Mouse (Mus musculus) MEL (cell line): ENCODE measurements at regions not wholly inside any gene's neighbourhood (a gene's known extent, or its start where the extent isn't known, plus 50 kb on each side); places are given as distances from the start of the nearest gene placed in this dataset.

ENCODE experiments used
- DNase-seq: peaks from one replicate; pipeline ENCODE4 v3.0.0; 2011; ENCODE audit warnings: low read depth, low spot score
- H3K27ac ChIP-seq: 2 replicates; pipeline ENCODE4 v1.5.1; 2012; ENCODE audit warnings: low read depth, mild to moderate bottlenecking, control low read depth, low read length, moderate library complexity; ENCODE audit not compliant: control insufficient read depth
- H3K27me3 ChIP-seq, 2 experiments: fragments of 150-350 bp in 1 of 2; sonication (generic) in 1 of 2; 2 replicates each; pipeline ENCODE4 v1.6.1; 2012; ENCODE audit warnings: low read length in 2 of 2, mild to moderate bottlenecking in 2 of 2, improper control_type of control experiment in 1 of 2, moderate library complexity in 1 of 2; ENCODE audit not compliant: insufficient read depth in 2 of 2, control insufficient read depth in 1 of 2
- H3K36me3 ChIP-seq, 2 experiments: 2 replicates each; pipeline ENCODE4 v1.6.1; 2012 to 2014; ENCODE audit warnings: low read length in 2 of 2, improper control_type of control experiment in 1 of 2, inconsistent platforms in 1 of 2, mild to moderate bottlenecking in 1 of 2; ENCODE audit not compliant: insufficient read depth in 2 of 2, control insufficient read depth in 1 of 2
- H3K4me1 ChIP-seq, 2 experiments: fragments of 150-350 bp in 1 of 2; sonication (generic) in 1 of 2; 2 replicates each; pipeline ENCODE4 v1.6.1; 2012; ENCODE audit warnings: low read length in 2 of 2, improper control_type of control experiment in 1 of 2, mild to moderate bottlenecking in 1 of 2; ENCODE audit not compliant: insufficient read depth in 2 of 2, control insufficient read depth in 1 of 2
- H3K4me3 ChIP-seq, 2 experiments: fragments of 150-350 bp in 1 of 2; sonication (generic) in 1 of 2; 2 replicates each; pipeline ENCODE4 v1.5.1; 2012; ENCODE audit warnings: low read depth in 2 of 2, low read length in 2 of 2, mild to moderate bottlenecking in 2 of 2, moderate library complexity in 2 of 2, control low read depth in 1 of 2, improper control_type of control experiment in 1 of 2; ENCODE audit not compliant: control insufficient read depth in 1 of 2, insufficient read depth in 1 of 2
- H3K79me2 ChIP-seq: 2 replicates; pipeline ENCODE4 v1.6.1; 2012; ENCODE audit warnings: mild to moderate bottlenecking, low read length, moderate library complexity; ENCODE audit not compliant: control insufficient read depth, poor library complexity, insufficient read depth
- H3K9ac ChIP-seq: 2 replicates; pipeline ENCODE4 v1.6.1; 2012; ENCODE audit warnings: low read depth, mild to moderate bottlenecking, control low read depth, low read length, moderate library complexity; ENCODE audit not compliant: control insufficient read depth, poor library complexity, severe bottlenecking
- H3K9me3 ChIP-seq: fragments of 150-350 bp; sonication (generic); replicated peaks from 2 replicates; pipeline ENCODE4 v1.6.1; 2012; ENCODE audit warnings: mild to moderate bottlenecking, low read length, improper control_type of control experiment, moderate library complexity; ENCODE audit not compliant: insufficient read depth
- BHLHE40 ChIP-seq: IDR thresholded peaks from 2 replicates; pipeline ENCODE4 v1.6.1; 2012; ENCODE audit warnings: low read depth, mild to moderate bottlenecking, inconsistent platforms, low read length, improper control_type of control experiment, borderline replicate concordance
- CHD1 ChIP-seq: IDR thresholded peaks from 2 replicates; pipeline ENCODE4 v1.6.1; 2012; ENCODE audit warnings: low read depth, mild to moderate bottlenecking, inconsistent platforms, low read length, improper control_type of control experiment
- CHD2 ChIP-seq: IDR thresholded peaks from 2 replicates; pipeline ENCODE4 v1.6.1; 2011; ENCODE audit warnings: low read length, improper control_type of control experiment
- ELF1 ChIP-seq: IDR thresholded peaks from 2 replicates; pipeline ENCODE4 v1.6.1; 2014; ENCODE audit warnings: low read depth, mild to moderate bottlenecking, inconsistent platforms, low read length, improper control_type of control experiment, moderate library complexity
- EP300 ChIP-seq, 2 experiments: IDR thresholded peaks; 2 replicates each; pipeline ENCODE4 v1.6.1; 2011; ENCODE audit warnings: improper control_type of control experiment in 2 of 2, low read length in 2 of 2, low read depth in 1 of 2, mild to moderate bottlenecking in 1 of 2
- ETS1 ChIP-seq: IDR thresholded peaks from 2 replicates; pipeline ENCODE4 v1.6.1; 2012; ENCODE audit warnings: low read depth, mild to moderate bottlenecking, inconsistent platforms, low read length, improper control_type of control experiment, moderate library complexity
- GABPA ChIP-seq: IDR thresholded peaks from 2 replicates; pipeline ENCODE4 v1.6.1; 2012; ENCODE audit warnings: low read depth, mild to moderate bottlenecking, inconsistent platforms, low read length, improper control_type of control experiment, moderate library complexity
- GATA1 ChIP-seq: IDR thresholded peaks from 2 replicates; pipeline ENCODE4 v1.6.1; 2011; ENCODE audit warnings: low read depth, low read length, improper control_type of control experiment
- JUND ChIP-seq: IDR thresholded peaks from 2 replicates; pipeline ENCODE4 v1.6.1; 2011; ENCODE audit warnings: low read depth, mild to moderate bottlenecking, improper control_type of control experiment, low read length
- KAT2A ChIP-seq: conservative IDR thresholded peaks from 2 replicates; pipeline ENCODE4 v1.6.1; 2012; ENCODE audit warnings: low read depth, low read length, improper control_type of control experiment, inconsistent platforms
- MAX ChIP-seq: IDR thresholded peaks from 2 replicates; pipeline ENCODE4 v1.6.1; 2011; ENCODE audit warnings: low read length, improper control_type of control experiment
- MAZ ChIP-seq: IDR thresholded peaks from 2 replicates; pipeline ENCODE4 v1.6.1; 2012; ENCODE audit warnings: low read depth, mild to moderate bottlenecking, inconsistent platforms, low read length, improper control_type of control experiment
- MEF2A ChIP-seq: IDR thresholded peaks from 2 replicates; pipeline ENCODE4 v1.6.1; 2014; ENCODE audit warnings: low read depth, mild to moderate bottlenecking, inconsistent platforms, low read length, improper control_type of control experiment; ENCODE audit not compliant: poor library complexity, insufficient replicate concordance, severe bottlenecking; ENCODE audit errors: extremely low read depth
- NRF1 ChIP-seq: IDR thresholded peaks from 2 replicates; pipeline ENCODE4 v1.6.1; 2014; ENCODE audit warnings: low read depth, mild to moderate bottlenecking, inconsistent platforms, low read length, improper control_type of control experiment, moderate library complexity; ENCODE audit not compliant: poor library complexity, insufficient read depth, severe bottlenecking
- POLR2A ChIP-seq, 2 experiments: IDR thresholded peaks; 2 replicates each; pipeline ENCODE4 v1.6.1; 2011 to 2012; ENCODE audit warnings: low read length in 2 of 2, mild to moderate bottlenecking in 2 of 2, control low read depth in 1 of 2, improper control_type of control experiment in 1 of 2, low read depth in 1 of 2, moderate library complexity in 1 of 2; ENCODE audit not compliant: control insufficient read depth in 1 of 2, insufficient read depth in 1 of 2, poor library complexity in 1 of 2
- POLR2AphosphoS2 ChIP-seq: IDR thresholded peaks from 2 replicates; pipeline ENCODE4 v1.6.1; 2011; ENCODE audit warnings: low read length, improper control_type of control experiment
- POLR2AphosphoS5 ChIP-seq: IDR thresholded peaks from 2 replicates; pipeline ENCODE4 v1.6.1; 2012; ENCODE audit warnings: low read depth, borderline replicate concordance, mild to moderate bottlenecking, inconsistent platforms, low read length, moderate library complexity, mixed read lengths
- RAD21 ChIP-seq: IDR thresholded peaks from 2 replicates; pipeline ENCODE4 v1.6.1; 2011; ENCODE audit warnings: mild to moderate bottlenecking, low read depth, low read length, improper control_type of control experiment
- RCOR1 ChIP-seq: IDR thresholded peaks from 2 replicates; pipeline ENCODE4 v1.6.1; 2012; ENCODE audit warnings: low read depth, mild to moderate bottlenecking, inconsistent platforms, low read length, improper control_type of control experiment
- SIN3A ChIP-seq: IDR thresholded peaks from 2 replicates; pipeline ENCODE4 v1.6.1; 2012; ENCODE audit warnings: low read length, improper control_type of control experiment, inconsistent platforms
- SMC3 ChIP-seq: IDR thresholded peaks from 2 replicates; pipeline ENCODE4 v1.6.1; 2011; ENCODE audit warnings: low read depth, low read length, improper control_type of control experiment
- TAL1 ChIP-seq: IDR thresholded peaks from 2 replicates; pipeline ENCODE4 v1.6.1; 2012; ENCODE audit warnings: mild to moderate bottlenecking, inconsistent platforms, low read length, moderate library complexity, mixed read lengths
- USF2 ChIP-seq, 2 experiments: IDR thresholded peaks; 2 replicates each; pipeline ENCODE4 v1.6.1; 2011 to 2012; ENCODE audit warnings: improper control_type of control experiment in 2 of 2, low read length in 2 of 2, borderline replicate concordance in 1 of 2, inconsistent platforms in 1 of 2, low read depth in 1 of 2, mild to moderate bottlenecking in 1 of 2; ENCODE audit not compliant: insufficient read depth in 1 of 2
- ZKSCAN1 ChIP-seq: IDR thresholded peaks from 2 replicates; pipeline ENCODE4 v1.6.1; 2012; ENCODE audit warnings: low read depth, mild to moderate bottlenecking, inconsistent platforms, low read length, improper control_type of control experiment, moderate library complexity
- ZMIZ1 ChIP-seq: IDR thresholded peaks from 2 replicates; pipeline ENCODE4 v1.6.1; 2012; ENCODE audit warnings: low read depth, mild to moderate bottlenecking, inconsistent platforms, low read length, improper control_type of control experiment, moderate library complexity
- ZNF384 ChIP-seq: IDR thresholded peaks from 2 replicates; pipeline ENCODE4 v1.6.1; 2012; ENCODE audit warnings: low read depth, mild to moderate bottlenecking, inconsistent platforms, low read length, improper control_type of control experiment

DNA sequence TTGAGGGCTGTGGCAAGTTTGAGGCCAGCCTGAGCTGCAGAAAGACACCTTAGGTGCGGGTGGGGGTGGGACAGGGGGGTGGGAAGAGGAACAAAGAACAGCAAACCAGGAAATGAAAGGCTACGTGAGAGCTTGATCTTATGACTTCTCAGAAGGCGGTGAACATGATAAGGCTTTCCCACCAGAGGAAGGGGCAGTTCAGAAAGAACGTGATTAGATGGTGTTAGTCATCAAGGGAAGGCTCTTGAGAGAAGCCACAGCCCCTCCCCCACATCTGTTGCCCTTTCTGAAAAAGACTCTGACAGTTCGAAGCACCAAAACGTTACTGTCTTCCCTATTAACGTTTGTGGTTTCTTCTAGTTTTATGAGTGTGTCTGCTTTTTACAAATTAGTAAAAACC is 877.0 kb upstream of the Car8 start:
- peak; percentile 69 for DNase-seq
- Histone ChIP-seq H3K4me3 (no peak overlapping the region), H3K4me1 (peaks cover 0 to 4% of the 10 kb centered on the region in 2 experiments; a peak in 1 of 4 replicates), H3K9ac (no peak overlapping the region), H3K36me3 (0 out of 4 replicates have a peak, but pooled peaks cover 0 to 3% of the 10 kb centered on the region in 2 experiments), H3K27me3 (no peaks in the 10 kb centered on the region), H3K9me3 (no peaks in the 10 kb centered on the region), H3K27ac (no peak overlapping the region), H3K79me2 (no peaks in the 10 kb centered on the region)
- TF ChIP-seq GATA1 (0 out of 2 replicates have a peak, but pooled peaks have one; percentile 23), JUND (no peak), EP300 (IDR thresholded peaks at IDR 0.05; ENCODE audit: low read depth in 1 of 2, low read length in 2 of 2) (peak in 1 of 2 experiments; percentile 37; a peak in 2 of 4 replicates), SIN3A (no peak), CHD2 (no peak), ETS1 (peak; percentile 41; the same call in 1 of the 2 replicates), ZKSCAN1 (no peak), USF2 (IDR thresholded peaks at IDR 0.05; ENCODE audit: borderline replicate concordance in 1 of 2, insufficient read depth in 1 of 2, low read depth in 1 of 2, low read length in 2 of 2) (no peak), SMC3 (no peak), POLR2AphosphoS5 (no peak), RCOR1 (no peak), BHLHE40 (peak; percentile 51; the same call in 1 of the 2 replicates), ELF1 (no peak), ZMIZ1 (no peak)

DNA sequence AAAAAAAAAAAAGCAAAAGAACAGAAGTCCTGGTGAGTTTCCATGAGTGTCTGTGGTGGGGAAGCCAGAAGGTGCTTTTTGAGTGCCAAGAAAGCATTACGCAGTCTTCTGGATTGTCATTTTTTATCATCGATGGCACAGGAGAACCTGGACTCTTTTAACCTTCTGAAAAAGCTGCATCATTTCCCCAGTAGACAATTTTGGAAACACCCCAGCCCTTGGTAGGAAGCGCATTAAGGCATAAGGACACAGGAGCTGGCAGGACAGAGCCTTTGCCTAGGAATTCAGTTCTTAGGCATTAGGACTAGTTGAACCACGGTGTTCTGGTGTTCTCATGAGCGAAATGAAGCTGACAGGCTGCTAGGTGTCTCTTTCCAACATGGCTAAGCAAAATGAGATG is 875.1 kb upstream of the Car8 start:
- H3K36me3 ChIP-seq: 0 out of 4 replicates have a peak, but pooled peaks cover 0 to 3% of the 10 kb centered on the region in 2 experiments
- no peak overlapping the region for H3K9ac ChIP-seq
- H3K27ac ChIP-seq: no peak overlapping the region
- H3K4me1 ChIP-seq: peaks cover 0 to 4% of the 10 kb centered on the region in 2 experiments; a peak in 1 of 4 replicates
- TF ChIP-seq CHD2: no peak
- no peak for TF ChIP-seq POLR2AphosphoS5
- TF ChIP-seq SIN3A: no peak
- no peak for TF ChIP-seq KAT2A
- TF ChIP-seq GABPA: no peak
- TF ChIP-seq TAL1: no peak
- no peak for TF ChIP-seq ZNF384
- TF ChIP-seq CHD1: no peak
- TF ChIP-seq USF2 (IDR thresholded peaks at IDR 0.05; ENCODE audit: borderline replicate concordance in 1 of 2, insufficient read depth in 1 of 2, low read depth in 1 of 2, low read length in 2 of 2): no peak
- TF ChIP-seq ZKSCAN1: no peak
- no peak for TF ChIP-seq POLR2A (IDR thresholded peaks at IDR 0.05; ENCODE audit: control insufficient read depth in 1 of 2, insufficient read depth in 1 of 2, low read depth in 1 of 2, low read length in 2 of 2, poor library complexity in 1 of 2)
- no peak for TF ChIP-seq ETS1
- no peak for TF ChIP-seq RAD21
- TF ChIP-seq MAX: no peak
- no peak for TF ChIP-seq NRF1
- TF ChIP-seq MEF2A: no peak
- no peak for TF ChIP-seq MAZ
- TF ChIP-seq POLR2AphosphoS2: no peak
- H3K4me3 ChIP-seq: no peak overlapping the region
- no peaks in the 10 kb centered on the region for H3K79me2 ChIP-seq
- H3K27me3 ChIP-seq: no peaks in the 10 kb centered on the region
- DNase-seq: no peak
- no peaks in the 10 kb centered on the region for H3K9me3 ChIP-seq
